Mouse (Mus musculus): ENCODE data around the gene Trpc4ap.
"Not testable (repeated sequence)": the region's sequence is repeated elsewhere in the genome, so short reads cannot be mapped to it uniquely, and the experiment has no call there.

Gene Trpc4ap

GRCm38 (mm10) chr2:155691723-155692493 lies at the start of gene Trpc4ap:
TSS of gene Trpc4ap (minus strand) at chr2:155692384.
- DNase-seq (ENCODE audit: low read depth, low spot score): peak; percentile 98

DNA sequence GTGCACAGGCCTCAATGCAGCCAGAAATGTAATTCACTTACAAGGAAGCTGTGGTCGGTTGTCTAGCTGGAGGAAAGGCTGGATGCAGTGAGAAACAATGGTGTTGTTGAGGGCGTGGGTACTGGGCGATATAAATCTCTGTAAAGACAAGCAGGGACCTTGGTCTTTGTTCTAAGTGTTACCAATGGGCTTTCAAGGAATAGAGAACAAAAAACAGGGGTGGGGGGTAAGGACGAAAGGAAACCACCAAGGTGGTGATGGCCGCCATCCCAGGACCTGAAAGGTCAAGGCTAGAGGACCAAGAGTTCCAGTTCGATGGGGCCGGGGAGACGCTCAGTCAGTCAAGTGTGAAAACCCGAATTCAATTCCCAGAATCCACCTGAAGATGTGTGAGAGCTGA lies 45.6 kb upstream of the Trpc4ap start:
- DNase-seq (ENCODE audit: low read depth, low spot score): no peak

DNA sequence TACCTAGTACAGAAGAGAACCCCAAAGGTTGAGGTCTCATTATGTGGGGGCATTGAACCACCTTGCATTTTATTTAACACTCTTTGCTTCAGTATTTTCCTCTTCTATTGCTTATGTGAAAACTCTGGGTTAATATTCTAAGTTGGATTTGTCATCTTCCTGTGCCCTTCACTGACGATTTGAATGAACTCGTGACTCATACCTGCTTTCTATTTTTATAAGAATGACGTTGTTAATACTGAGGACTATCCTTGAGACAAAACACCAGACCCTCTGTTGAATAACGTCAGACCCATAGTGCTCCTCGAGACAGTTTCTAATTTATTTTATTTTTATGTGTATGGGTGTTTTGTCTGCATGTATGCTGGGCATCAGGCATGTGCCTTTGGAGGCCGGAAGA lies 44.8 kb upstream of the Trpc4ap start:
- no peak for DNase-seq (ENCODE audit: low read depth, low spot score)

DNA sequence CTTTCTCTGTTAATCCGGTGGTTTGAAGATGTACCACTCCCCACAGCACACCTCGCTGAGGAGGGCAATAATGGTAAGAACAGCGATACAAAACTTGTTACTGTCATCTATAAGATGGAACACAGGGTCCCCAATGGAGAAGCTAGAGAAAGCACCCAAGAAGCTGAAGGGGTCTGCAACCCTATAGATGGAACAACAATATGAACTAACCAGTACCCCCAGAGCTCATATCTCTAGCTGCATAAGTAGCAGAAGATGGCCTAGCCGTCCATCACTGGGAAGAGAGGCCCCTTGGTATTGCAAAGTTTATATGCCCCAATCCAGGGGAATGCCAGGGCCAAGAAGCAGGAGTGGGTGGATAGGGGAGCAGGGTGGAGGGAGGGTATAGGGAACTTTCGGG lies 43.6 kb upstream of the Trpc4ap start, which contains the start of gene Gm17581:
Gene Gm17581 (minus strand): TSS at position 101 of the 400 bp plus-strand sequence.
- not testable (repeated sequence) for DNase-seq (ENCODE audit: low read depth, low spot score)

- no peak for DNase-seq (ENCODE audit: low read depth, low spot score)
Measured at GRCm38 (mm10) chr2:155735080-155735479, 42.9 kb upstream of the Trpc4ap start.

- peak; percentile 96 for DNase-seq (ENCODE audit: low read depth, low spot score)
Measured at GRCm38 (mm10) chr2:155729158-155729645, 37.0 kb upstream of the Trpc4ap start, which contains the start of gene Edem2. TSS of gene Edem2 (minus strand) at chr2:155729475.

GRCm38 (mm10) chr2:155728742-155729141 lies 36.6 kb upstream of the Trpc4ap start:
- DNase-seq (ENCODE audit: low read depth, low spot score): no peak

DNA sequence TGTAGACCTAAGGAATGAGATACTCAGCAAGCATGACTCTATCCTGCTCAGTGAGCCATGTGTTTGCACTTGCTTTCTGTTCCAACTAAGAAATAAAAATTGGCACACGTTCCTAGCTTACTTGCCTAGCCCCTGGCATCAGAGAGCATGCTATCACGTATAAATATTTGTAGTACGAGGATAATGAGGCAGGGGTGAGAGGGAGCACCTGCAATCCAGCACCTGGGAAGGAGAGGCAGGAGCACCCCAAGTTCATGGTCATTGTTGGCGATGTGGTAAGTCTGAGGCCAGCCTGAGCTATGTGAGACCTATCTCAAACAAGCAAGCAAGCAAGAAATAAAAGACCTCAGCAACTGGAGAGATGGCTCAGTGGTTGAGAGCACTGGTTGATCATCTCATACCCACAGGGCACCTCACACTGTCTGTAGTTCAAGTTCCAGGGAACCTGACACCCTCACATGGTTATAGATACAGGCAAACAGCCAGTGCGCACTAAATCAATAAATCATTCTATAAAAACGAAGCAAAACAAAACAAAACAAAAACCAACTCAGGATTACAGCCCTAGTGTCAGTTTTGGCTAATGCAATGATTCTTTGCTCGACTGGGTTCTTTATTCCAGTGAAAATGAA lies 35.7 kb upstream of the Trpc4ap start:
- no peak for DNase-seq (ENCODE audit: low read depth, low spot score)

GRCm38 (mm10) chr2:155726302-155726701 lies 34.1 kb upstream of the Trpc4ap start:
- no peak for DNase-seq (ENCODE audit: low read depth, low spot score)

GRCm38 (mm10) chr2:155724526-155724925 lies 32.3 kb upstream of the Trpc4ap start:
- no peak for DNase-seq (ENCODE audit: low read depth, low spot score)

GRCm38 (mm10) chr2:155724036-155724435 lies 31.9 kb upstream of the Trpc4ap start:
- no peak for DNase-seq (ENCODE audit: low read depth, low spot score)

DNA sequence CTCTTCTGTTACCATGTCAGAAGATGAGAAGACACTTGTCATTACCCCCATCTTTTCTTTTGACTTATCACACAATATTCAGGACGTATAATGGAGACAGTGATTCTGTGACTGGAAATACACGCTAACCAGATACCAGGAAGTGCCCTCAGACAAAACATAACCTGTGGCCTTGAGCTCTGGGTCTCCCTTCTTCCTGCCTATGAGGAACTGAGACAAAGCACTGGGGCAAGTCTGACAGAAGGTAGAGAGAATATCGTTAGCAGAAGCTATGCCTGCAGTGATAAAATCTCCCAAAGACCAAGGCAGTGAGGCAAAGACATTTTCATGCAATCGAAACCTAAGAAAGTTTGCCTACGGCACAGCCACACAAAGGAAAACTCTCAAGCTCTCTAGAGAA lies 28.4 kb upstream of the Trpc4ap start:
- peak; percentile 42 for DNase-seq (ENCODE audit: low read depth, low spot score)

GRCm38 (mm10) chr2:155717082-155717990 lies 25.2 kb upstream of the Trpc4ap start:
- DNase-seq (ENCODE audit: low read depth, low spot score): no peak

DNA sequence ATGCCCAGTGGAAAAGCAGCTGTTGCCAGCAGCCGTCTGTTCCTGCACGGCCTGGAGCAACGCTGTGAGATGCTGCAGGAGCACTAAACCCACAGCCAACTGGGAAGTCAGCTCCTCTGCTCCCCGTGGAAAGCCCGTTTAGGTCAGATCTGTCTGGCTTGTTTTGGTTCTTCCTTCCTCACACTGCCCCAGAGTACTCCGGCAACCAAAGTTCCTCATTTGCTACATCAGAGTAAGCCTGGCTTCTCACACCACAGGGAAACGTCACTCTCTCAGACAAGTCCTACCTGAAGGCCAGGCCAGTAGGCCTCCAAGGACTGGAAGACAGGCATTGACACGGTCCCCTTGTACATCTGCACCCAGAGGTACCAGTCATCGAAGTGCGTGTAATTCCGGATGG lies 18.4 kb upstream of the Trpc4ap start:
- no peak for DNase-seq (ENCODE audit: low read depth, low spot score)

GRCm38 (mm10) chr2:155707251-155707650 lies 15.1 kb upstream of the Trpc4ap start:
- no peak for DNase-seq (ENCODE audit: low read depth, low spot score)

- no peak for DNase-seq (ENCODE audit: low read depth, low spot score)
Measured at GRCm38 (mm10) chr2:155703630-155704029, 11.4 kb upstream of the Trpc4ap start.

- DNase-seq (ENCODE audit: low read depth, low spot score): no peak
Measured at GRCm38 (mm10) chr2:155701399-155701919, 9.3 kb upstream of the Trpc4ap start.

GRCm38 (mm10) chr2:155698443-155698842 lies 6.3 kb upstream of the Trpc4ap start:
- DNase-seq (ENCODE audit: low read depth, low spot score): not testable (repeated sequence)

DNA sequence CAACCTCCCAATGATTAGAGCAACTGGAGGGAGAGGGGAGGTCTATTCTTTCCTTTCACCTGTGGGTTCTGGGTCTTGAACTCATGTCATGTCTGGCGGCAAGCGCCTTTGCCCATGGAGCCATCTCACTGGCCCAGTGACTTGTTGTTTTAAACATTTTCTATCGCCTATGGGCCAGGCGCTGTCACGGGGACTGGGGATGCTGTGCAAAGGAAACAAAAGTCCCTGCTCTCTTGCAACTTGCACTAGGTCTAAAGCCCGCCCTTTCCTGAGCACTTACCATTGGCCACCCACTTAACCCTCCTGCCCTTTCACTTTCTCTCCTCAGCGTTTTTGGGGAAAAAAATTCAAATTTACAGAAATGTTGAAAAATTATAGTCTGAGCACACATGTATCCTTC lies 4.7 kb upstream of the Trpc4ap start:
- no peak for DNase-seq (ENCODE audit: low read depth, low spot score)

- DNase-seq (ENCODE audit: low read depth, low spot score): peak; percentile 91
Measured at GRCm38 (mm10) chr2:155696091-155696558, 3.9 kb upstream of the Trpc4ap start.

GRCm38 (mm10) chr2:155695316-155695715 lies 3.1 kb upstream of the Trpc4ap start:
- no peak for DNase-seq (ENCODE audit: low read depth, low spot score)
